Mouse (Mus musculus): ENCODE results near the gene Mroh2a.

Gene Mroh2a

GRCm38 (mm10) chr1:88234646-88235045 lies 7.9 kb downstream of the Mroh2a start:
- DNase-seq (ENCODE audit: low read depth in 2 of 2, low spot score in 2 of 2): no peak

- no peak for DNase-seq (ENCODE audit: low read depth in 2 of 2, low spot score in 2 of 2)
These were observed 8.5 kb downstream of the Mroh2a start for GRCm38 (mm10) chr1:88235046-88235893.

GRCm38 (mm10) chr1:88235894-88236415 lies 9.2 kb downstream of the Mroh2a start:
- DNase-seq (ENCODE audit: low read depth in 2 of 2, low spot score in 2 of 2): no peak

GRCm38 (mm10) chr1:88237311-88237710 lies 10.5 kb downstream of the Mroh2a start:
- no peak for DNase-seq (ENCODE audit: low read depth in 2 of 2, low spot score in 2 of 2)

GRCm38 (mm10) chr1:88238771-88239170 lies 12.0 kb downstream of the Mroh2a start:
- DNase-seq (ENCODE audit: low read depth in 2 of 2, low spot score in 2 of 2): no peak

GRCm38 (mm10) chr1:88240072-88240471 lies 13.3 kb downstream of the Mroh2a start:
- DNase-seq (ENCODE audit: low read depth in 2 of 2, low spot score in 2 of 2): no peak

GRCm38 (mm10) chr1:88240579-88240978 lies 13.8 kb downstream of the Mroh2a start:
- no peak for DNase-seq (ENCODE audit: low read depth in 2 of 2, low spot score in 2 of 2)

- DNase-seq (ENCODE audit: low read depth in 2 of 2, low spot score in 2 of 2): no peak
These were observed 17.1 kb downstream of the Mroh2a start for GRCm38 (mm10) chr1:88243861-88244260.

- no peak for DNase-seq (ENCODE audit: low read depth in 2 of 2, low spot score in 2 of 2)
These were observed 19.1 kb downstream of the Mroh2a start for GRCm38 (mm10) chr1:88245881-88246280.

- no peak for DNase-seq (ENCODE audit: low read depth in 2 of 2, low spot score in 2 of 2)
These were observed 19.6 kb downstream of the Mroh2a start for GRCm38 (mm10) chr1:88246386-88246785.

- DNase-seq (ENCODE audit: low read depth in 2 of 2, low spot score in 2 of 2): no peak
These were observed 20.9 kb downstream of the Mroh2a start for GRCm38 (mm10) chr1:88247660-88248059.

GRCm38 (mm10) chr1:88248658-88249057 lies 21.9 kb downstream of the Mroh2a start:
- DNase-seq (ENCODE audit: low read depth in 2 of 2, low spot score in 2 of 2): no peak

- DNase-seq (ENCODE audit: low read depth in 2 of 2, low spot score in 2 of 2): no peak
These were observed 22.8 kb downstream of the Mroh2a start for GRCm38 (mm10) chr1:88249596-88249995.

GRCm38 (mm10) chr1:88250023-88250422 lies 23.2 kb downstream of the Mroh2a start:
- no peak for DNase-seq (ENCODE audit: low read depth in 2 of 2, low spot score in 2 of 2)

- no peak for DNase-seq (ENCODE audit: low read depth in 2 of 2, low spot score in 2 of 2)
These were observed 26.3 kb downstream of the Mroh2a start for GRCm38 (mm10) chr1:88253106-88253505.

- no peak for DNase-seq (ENCODE audit: low read depth in 2 of 2, low spot score in 2 of 2)
These were observed 26.8 kb downstream of the Mroh2a start for GRCm38 (mm10) chr1:88253540-88253939.

- DNase-seq (ENCODE audit: low read depth in 2 of 2, low spot score in 2 of 2): no peak
These were observed 28.1 kb downstream of the Mroh2a start for GRCm38 (mm10) chr1:88254793-88255465.

GRCm38 (mm10) chr1:88255466-88255857 lies 28.7 kb downstream of the Mroh2a start:
- DNase-seq (ENCODE audit: low read depth in 2 of 2, low spot score in 2 of 2): no peak

GRCm38 (mm10) chr1:88255989-88256754 lies 29.4 kb downstream of the Mroh2a start:
- no peak for DNase-seq (ENCODE audit: low read depth in 2 of 2, low spot score in 2 of 2)

GRCm38 (mm10) chr1:88256886-88257663 lies 30.3 kb downstream of the Mroh2a start:
- no peak for DNase-seq (ENCODE audit: low read depth in 2 of 2, low spot score in 2 of 2)

- DNase-seq (ENCODE audit: low read depth in 2 of 2, low spot score in 2 of 2): no peak
These were observed 30.9 kb downstream of the Mroh2a start for GRCm38 (mm10) chr1:88257681-88258080.

Data from CD8-positive naive resting alpha-beta T cell, adult 2 months (primary cell).